Mouse (Mus musculus): ENCODE results near the gene Alpl. TPM values are rescaled to one million over a fixed set of nuclear protein-coding genes. Genes with fewer than 3 reads are reported as not detected.

The Alpl gene
- total RNA-seq, 2 experiments from 2014 or later, result 0.09 TPM; not detected in 1

DNA sequence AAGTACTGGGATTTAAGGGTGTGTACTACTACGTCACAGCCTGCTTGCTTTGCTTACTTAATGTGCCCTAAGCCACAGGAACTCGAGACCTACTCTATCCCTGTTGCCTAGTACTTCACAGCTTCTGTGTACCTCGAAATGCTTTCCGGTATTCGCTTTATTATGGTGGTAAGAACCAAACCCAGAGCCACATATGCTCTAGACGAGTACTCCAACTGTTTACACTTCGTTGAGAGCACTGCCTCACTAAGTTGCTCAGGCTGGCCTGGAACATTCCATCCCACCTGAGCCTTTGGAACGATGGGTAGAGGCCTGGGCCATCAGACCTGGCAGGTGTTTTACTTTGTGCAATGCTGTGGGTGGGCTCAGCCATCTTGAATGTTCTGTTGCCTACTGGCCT, 100.9 kb downstream of the Alpl start:
- no peak for ATAC-seq (ENCODE audit: poor library complexity, severe bottlenecking)

DNA sequence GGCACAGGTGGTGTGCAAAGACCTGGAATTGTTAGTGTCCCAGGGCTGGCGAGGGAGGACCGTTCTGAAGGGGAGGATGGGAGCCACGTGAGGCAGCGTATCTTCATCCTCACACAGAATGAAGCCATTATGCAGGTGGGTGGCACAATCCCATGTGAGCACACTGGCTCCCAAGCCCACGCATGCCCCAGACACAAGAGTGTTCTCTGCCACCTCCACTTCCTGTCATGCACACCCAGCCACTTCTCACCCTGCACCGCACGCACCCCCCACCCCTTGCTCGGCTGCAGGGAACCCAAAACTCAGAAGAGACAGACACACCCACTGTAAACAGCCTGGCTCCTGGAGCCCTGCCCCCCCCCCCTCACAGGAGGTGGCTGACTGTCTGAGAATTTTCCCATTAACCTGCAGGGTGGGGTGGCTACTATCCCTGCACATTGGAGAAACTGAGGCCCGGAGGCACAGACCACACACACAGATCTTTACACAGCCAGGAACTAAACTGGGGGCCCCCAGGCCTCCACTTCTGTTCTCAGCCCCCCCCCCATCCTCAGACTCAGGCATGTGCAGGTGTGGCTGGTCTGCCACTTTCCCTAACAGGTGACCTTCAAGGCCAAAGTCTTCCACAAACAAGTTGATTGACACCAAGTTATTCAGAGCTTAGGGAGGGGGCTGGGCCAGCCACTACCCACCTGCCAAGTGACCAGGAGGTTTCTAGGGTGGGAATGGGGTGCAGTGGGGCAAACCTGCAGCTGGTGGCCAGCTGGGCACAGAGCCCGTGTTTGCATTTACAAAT, 103.9 kb downstream of the Alpl start:
- ATAC-seq (ENCODE audit: poor library complexity, severe bottlenecking), result no peak

Other genes starting within 250 kb of the Alpl start
- gene Ldlrad2, start 221.8 kb downstream of the Alpl start, total RNA-seq (2015), result not detected in 2 replicates
- gene Ldlrad2, start 221.8 kb downstream of the Alpl start, total RNA-seq (2017), result not detected in 2 replicates
- gene Usp48, start 202.6 kb downstream of the Alpl start, total RNA-seq (2015), result 68.3 and 70.4 TPM in 2 replicates
- 65.5 and 77.5 TPM in 2 replicates for gene Usp48, start 202.6 kb downstream of the Alpl start, total RNA-seq (2017)
- 0.31 and 0.87 TPM in 2 replicates for gene Rap1gap, start 131.7 kb downstream of the Alpl start, total RNA-seq (2015)
- gene Rap1gap, start 131.7 kb downstream of the Alpl start, total RNA-seq (2017), result 0.88 and 0.98 TPM in 2 replicates
- 19.7 and 25.4 TPM in 2 replicates for gene Ece1, start 65.9 kb upstream of the Alpl start, total RNA-seq (2015)
- gene Ece1, start 65.9 kb upstream of the Alpl start, total RNA-seq (2017), result 12.5 and 15.9 TPM in 2 replicates
- gene Eif4g3, start 196.6 kb upstream of the Alpl start, total RNA-seq (2015), result 65.6 and 77.6 TPM in 2 replicates
- gene Eif4g3, start 196.6 kb upstream of the Alpl start, total RNA-seq (2017), result 47.6 and 64.3 TPM in 2 replicates